Mouse (Mus musculus): ENCODE measurements around the gene Ang5.
"Not testable (repeated sequence)": the region's sequence is repeated elsewhere in the genome, so short reads cannot be mapped to it uniquely, and the experiment has no call there.

DNA sequence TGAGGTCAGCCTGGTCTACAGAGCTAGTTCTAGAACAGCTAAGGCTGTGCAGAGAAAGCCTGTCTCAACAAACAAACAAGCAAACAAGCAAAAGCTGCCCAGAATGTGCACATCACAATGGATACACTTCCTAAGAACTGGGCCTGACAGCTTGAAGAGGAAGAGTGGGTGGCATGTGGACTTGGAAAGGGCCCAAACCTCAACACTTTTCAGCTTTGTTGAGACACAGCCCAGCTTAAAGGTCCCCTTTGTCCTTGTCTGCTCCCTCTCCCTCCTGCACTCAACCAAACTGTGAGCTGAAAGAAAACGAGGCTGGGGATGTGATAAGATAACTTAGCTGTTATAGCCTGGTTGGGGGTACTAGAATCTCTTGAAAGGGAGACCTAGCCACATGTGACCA lies 51.2 kb downstream of the Ang5 start:
- not testable (repeated sequence) for TF ChIP-seq CTCF (IDR thresholded peaks at IDR 0.05; ENCODE audit: low read depth, low read length); POLR2A (IDR thresholded peaks at IDR 0.05; ENCODE audit: borderline replicate concordance, low read depth, low read length)

Data from bone marrow macrophage, adult 2 months (primary cell).